Mouse (Mus musculus): ENCODE results near the gene Ucn. TPM values are rescaled to one million over a fixed set of nuclear protein-coding genes. Genes with fewer than 3 reads are reported as not detected.

Ucn gene
- polyA plus RNA-seq, 1 experiment from 2014 or later, result not detected

- TF ChIP-seq EP300 (IDR thresholded peaks at IDR 0.05) (no peak), CTCF (IDR thresholded peaks at IDR 0.05) (no peak)
- no peak for ATAC-seq
- H3K4me3 ChIP-seq (ENCODE audit: low read depth, low read length), result no peak overlapping the region
- no peaks in the 10 kb centered on the region for H3K36me3 ChIP-seq (ENCODE audit: insufficient read depth, low read length)
- H3K4me2 ChIP-seq (replicated peaks; ENCODE audit: low read depth, low read length), result no peak overlapping the region
- DNase-seq (ENCODE audit: low spot score), result peak; percentile 8
- H3K27ac ChIP-seq (ENCODE audit: low read length), result no peak overlapping the region
- no peaks in the 10 kb centered on the region for H3K27me3 ChIP-seq (replicated peaks; ENCODE audit: insufficient read depth, low read length)
- peaks cover 8% of the 10 kb centered on the region; the same call in 1 of the 2 replicates for H3K4me1 ChIP-seq (ENCODE audit: insufficient read depth, low read depth, low read length)
- H3K9me3 ChIP-seq (ENCODE audit: low read length), result no peaks in the 10 kb centered on the region
- WGBS, result 58% methylated on average over 4 of the region's 4 CpGs
- no peak overlapping the region for H3K9ac ChIP-seq (replicated peaks; ENCODE audit: low read depth)
These were observed 11.2 kb upstream of the Ucn start for GRCm38 (mm10) chr5:31149781-31150180.

- H3K4me3 ChIP-seq (ENCODE audit: low read depth, low read length), result no peak overlapping the region
- peak overlapping the region; percentile 22; the same call in 1 of the 2 replicates for H3K4me2 ChIP-seq (replicated peaks; ENCODE audit: low read depth, low read length)
- 13% methylated on average over 9 of the region's 9 CpGs for WGBS
- no peak overlapping the region for H3K9ac ChIP-seq (replicated peaks; ENCODE audit: low read depth)
- peaks cover 42% of the 10 kb centered on the region for H3K27me3 ChIP-seq (replicated peaks; ENCODE audit: insufficient read depth, low read length)
- H3K27ac ChIP-seq (ENCODE audit: low read length), result no peak overlapping the region
- no peaks in the 10 kb centered on the region; the same call in 1 of the 2 replicates for H3K36me3 ChIP-seq (ENCODE audit: insufficient read depth, low read length)
- 0 out of 2 replicates have a peak, but pooled peaks cover 4% of the 10 kb centered on the region for H3K4me1 ChIP-seq (ENCODE audit: insufficient read depth, low read depth, low read length)
- ATAC-seq (no peak), DNase-seq (ENCODE audit: low spot score) (peak; percentile 25)
- no peaks in the 10 kb centered on the region for H3K9me3 ChIP-seq (ENCODE audit: low read length)
- TF ChIP-seq CTCF (IDR thresholded peaks at IDR 0.05), result no peak
These were observed 368 bp upstream of the Ucn start for GRCm38 (mm10) chr5:31138968-31139425.

GRCm38 (mm10) chr5:31137658-31138057, 971 bp downstream of the Ucn start:
- Histone ChIP-seq H3K4me3 (ENCODE audit: low read depth, low read length) (0 out of 2 replicates have a peak overlapping the region, but pooled peaks have one; percentile 10), H3K27me3 (replicated peaks; ENCODE audit: insufficient read depth, low read length) (peaks cover 42% of the 10 kb centered on the region), H3K4me1 (ENCODE audit: insufficient read depth, low read depth, low read length) (0 out of 2 replicates have a peak, but pooled peaks cover 4% of the 10 kb centered on the region), H3K9ac (replicated peaks; ENCODE audit: low read depth) (no peak overlapping the region), H3K36me3 (ENCODE audit: insufficient read depth, low read length) (no peaks in the 10 kb centered on the region; the same call in 1 of the 2 replicates), H3K27ac (ENCODE audit: low read length) (no peak overlapping the region), H3K9me3 (ENCODE audit: low read length) (no peaks in the 10 kb centered on the region), H3K4me2 (replicated peaks; ENCODE audit: low read depth, low read length) (0 out of 2 replicates have a peak overlapping the region, but pooled peaks have one; percentile 22)
- 3% methylated on average over 13 of the region's 13 CpGs for WGBS
- DNase-seq (ENCODE audit: low spot score) (no peak), ATAC-seq (no peak)
- TF ChIP-seq EP300 (IDR thresholded peaks at IDR 0.05), result no peak
- no peak for TF ChIP-seq CTCF (IDR thresholded peaks at IDR 0.05)

DNA sequence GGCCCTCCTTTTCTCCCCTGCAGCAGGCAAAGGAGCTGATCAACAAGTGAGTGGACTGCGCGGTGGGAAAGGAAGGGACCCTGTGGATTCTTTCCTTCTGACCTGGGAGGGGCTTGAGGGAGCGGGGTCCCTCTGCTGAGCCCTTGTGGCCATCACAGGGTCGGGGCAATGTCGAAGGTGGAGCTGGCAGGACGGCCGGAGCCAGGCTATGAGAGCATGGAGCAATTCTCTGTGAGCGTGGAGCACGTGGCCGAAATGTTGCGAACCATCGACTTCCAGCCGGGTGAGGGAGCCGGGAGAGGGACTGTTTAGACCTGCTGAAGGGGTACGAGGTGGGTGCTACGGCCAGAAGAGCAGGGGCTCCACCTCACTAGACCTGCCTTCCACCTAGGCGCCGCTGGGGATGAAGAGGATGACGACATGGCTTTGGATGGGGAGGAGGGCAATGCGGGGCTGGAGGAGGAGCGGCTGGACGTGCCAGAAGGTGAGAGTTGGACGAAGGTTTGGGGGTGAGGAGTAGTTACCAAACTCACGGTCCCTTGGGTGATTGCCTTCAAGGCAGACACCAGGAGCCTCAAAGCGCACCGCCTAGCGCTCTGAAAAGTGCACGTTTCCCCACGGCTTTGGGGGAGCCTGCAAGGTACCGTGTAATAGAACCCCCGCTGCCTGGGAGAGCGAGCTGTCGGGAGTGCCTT, 1.8 kb downstream of the Ucn start:
- no peaks in the 10 kb centered on the region for H3K9me3 ChIP-seq (ENCODE audit: low read length)
- TF ChIP-seq CTCF (IDR thresholded peaks at IDR 0.05), result no peak
- TF ChIP-seq EP300 (IDR thresholded peaks at IDR 0.05), result no peak
- no peak for DNase-seq (ENCODE audit: low spot score)
- H3K27me3 ChIP-seq (replicated peaks; ENCODE audit: insufficient read depth, low read length), result peaks cover 42% of the 10 kb centered on the region
- H3K27ac ChIP-seq (ENCODE audit: low read length), result no peak overlapping the region
- 0 out of 2 replicates have a peak, but pooled peaks cover 4% of the 10 kb centered on the region for H3K4me1 ChIP-seq (ENCODE audit: insufficient read depth, low read depth, low read length)
- no peak overlapping the region for H3K9ac ChIP-seq (replicated peaks; ENCODE audit: low read depth)
- no peak for ATAC-seq
- no peaks in the 10 kb centered on the region; the same call in 1 of the 2 replicates for H3K36me3 ChIP-seq (ENCODE audit: insufficient read depth, low read length)
- H3K4me2 ChIP-seq (replicated peaks; ENCODE audit: low read depth, low read length), result no peak overlapping the region
- no peak overlapping the region for H3K4me3 ChIP-seq (ENCODE audit: low read depth, low read length)
- WGBS, result under 1% methylated on average over 30 of the region's 33 CpGs

DNA sequence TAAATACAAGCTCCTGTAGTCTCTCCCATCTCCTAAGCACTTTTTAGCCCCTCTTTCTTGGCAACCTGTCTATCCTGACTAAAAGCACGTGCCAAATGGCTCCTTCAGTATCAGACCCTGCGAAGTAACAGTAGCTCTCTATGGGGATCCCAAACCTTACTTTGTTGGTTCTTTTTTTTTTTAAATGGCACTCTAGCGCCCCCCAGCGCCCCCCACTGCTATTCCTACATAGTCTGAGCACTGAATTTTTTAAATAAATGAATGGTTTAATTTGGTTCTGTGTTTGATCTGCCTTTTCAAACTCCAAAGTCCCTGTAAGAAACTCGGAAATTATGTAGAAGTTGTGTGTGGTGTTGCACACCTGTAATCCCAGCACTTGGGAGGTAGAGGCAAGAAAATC, 12.6 kb downstream of the Ucn start:
- Histone ChIP-seq H3K27me3 (replicated peaks; ENCODE audit: insufficient read depth, low read length) (no peaks in the 10 kb centered on the region), H3K9me3 (ENCODE audit: low read length) (no peaks in the 10 kb centered on the region), H3K4me1 (ENCODE audit: insufficient read depth, low read depth, low read length) (no peaks in the 10 kb centered on the region), H3K9ac (replicated peaks; ENCODE audit: low read depth) (no peak overlapping the region), H3K36me3 (ENCODE audit: insufficient read depth, low read length) (no peaks in the 10 kb centered on the region), H3K27ac (ENCODE audit: low read length) (no peak overlapping the region), H3K4me3 (ENCODE audit: low read depth, low read length) (no peak overlapping the region), H3K4me2 (replicated peaks; ENCODE audit: low read depth, low read length) (no peak overlapping the region)
- TF ChIP-seq CTCF (IDR thresholded peaks at IDR 0.05), result no peak
- no peak for TF ChIP-seq EP300 (IDR thresholded peaks at IDR 0.05)
- DNase-seq (ENCODE audit: low spot score) (no peak), ATAC-seq (no peak)
- WGBS, result 37% methylated on average over 5 of the region's 5 CpGs

GRCm38 (mm10) chr5:31123481-31123880, 15.1 kb downstream of the Ucn start:
- Histone ChIP-seq H3K36me3 (ENCODE audit: insufficient read depth, low read length) (no peaks in the 10 kb centered on the region), H3K9ac (replicated peaks; ENCODE audit: low read depth) (no peak overlapping the region), H3K4me1 (ENCODE audit: insufficient read depth, low read depth, low read length) (no peaks in the 10 kb centered on the region), H3K27ac (ENCODE audit: low read length) (no peak overlapping the region), H3K4me3 (ENCODE audit: low read depth, low read length) (no peak overlapping the region), H3K27me3 (replicated peaks; ENCODE audit: insufficient read depth, low read length) (no peaks in the 10 kb centered on the region), H3K9me3 (ENCODE audit: low read length) (no peaks in the 10 kb centered on the region), H3K4me2 (replicated peaks; ENCODE audit: low read depth, low read length) (no peak overlapping the region)
- no peak for ATAC-seq
- WGBS, result 33% methylated on average over 2 of the region's 2 CpGs
- no peak for DNase-seq (ENCODE audit: low spot score)
- TF ChIP-seq CTCF (IDR thresholded peaks at IDR 0.05) (no peak), EP300 (IDR thresholded peaks at IDR 0.05) (no peak)
